Mouse (Mus musculus) kidney, embryonic 14.5 days (tissue): ENCODE measurements around the gene Akt1s1. TPM values are rescaled to one million over a fixed set of nuclear protein-coding genes. Genes with fewer than 3 reads are reported as not detected.

ENCODE experiments used
- ATAC-seq: fragments of 200-750 bp; cut with Nextera tagmentation; 2 replicates; pipeline ENCODE4 v1.8.0; 2017; ENCODE audit warnings: moderate number of reproducible peaks, mild to moderate bottlenecking, moderate TSS enrichment, moderate library complexity; ENCODE audit not compliant: low FRiP score, low TSS enrichment
- H3K27ac ChIP-seq: fragments of 300-500 bp; sonication (generic); 2 replicates; pipeline ENCODE4 v1.5.1; 2014; ENCODE audit warnings: low read depth, mild to moderate bottlenecking, low read length, moderate library complexity, mixed read lengths
- H3K27me3 ChIP-seq: fragments of 300-500 bp; sonication (generic); 2 replicates; pipeline ENCODE4 v1.6.1; 2014; ENCODE audit warnings: mild to moderate bottlenecking, low read length; ENCODE audit not compliant: control insufficient read depth, insufficient read depth
- H3K36me3 ChIP-seq: fragments of 300-500 bp; sonication (generic); 2 replicates; pipeline ENCODE4 v1.6.1; 2014; ENCODE audit warnings: low read length, mixed read lengths; ENCODE audit not compliant: control insufficient read depth, insufficient read depth
- H3K4me1 ChIP-seq: fragments of 300-500 bp; sonication (generic); 2 replicates; pipeline ENCODE4 v1.6.1; 2014; ENCODE audit warnings: low read length, mixed read lengths; ENCODE audit not compliant: control insufficient read depth, insufficient read depth
- H3K4me2 ChIP-seq: fragments of 300-500 bp; sonication (generic); replicated peaks from 2 replicates; pipeline ENCODE4 v1.6.1; 2014; ENCODE audit warnings: low read depth, mild to moderate bottlenecking, low read length
- H3K4me3 ChIP-seq: fragments of 300-500 bp; sonication (generic); 2 replicates; pipeline ENCODE4 v1.5.1; 2014; ENCODE audit warnings: mild to moderate bottlenecking, low read length
- H3K9ac ChIP-seq: fragments of 300-500 bp; sonication (generic); 2 replicates; pipeline ENCODE4 v1.6.1; 2014; ENCODE audit warnings: low read depth, mild to moderate bottlenecking, low read length, moderate library complexity
- H3K9me3 ChIP-seq: fragments of 300-500 bp; sonication (generic); 2 replicates; pipeline ENCODE4 v1.6.1; 2016; ENCODE audit warnings: low read length; ENCODE audit not compliant: control insufficient read depth
- WGBS: fragments of 180-500 bp; shearing (Covaris S2); extraction: QIAGEN DNeasy Blood & Tissue Kit; methylation state at CpG from one replicate; pipeline ENCODE4 v1.1.7; 2014; 5-methylcytosine and 5-hydroxymethylcytosine counted together
- polyA plus RNA-seq: library from polyadenylated mRNA; unstranded; fragments of >200 nt; fragmentation: Nextera tagmentation; extraction: Ambion mirVana; gene quantifications from 2 replicates; pipeline ENCODE4 v1.2.1, GENCODE M21; 2014

Gene Akt1s1
- 51.4 and 86.5 TPM in 2 replicates for polyA plus RNA-seq

- Histone ChIP-seq H3K27me3 (no peaks in the 10 kb centered on the region), H3K9me3 (no peaks in the 10 kb centered on the region), H3K4me1 (peaks cover 13% of the 10 kb centered on the region), H3K36me3 (peaks cover 47% of the 10 kb centered on the region), H3K9ac (peak within 1 kb of the TSS; percentile 80), H3K27ac (peak within 1 kb of the TSS; percentile 97), H3K4me3 (peak within 1 kb of the TSS; percentile 70), H3K4me2 (peak within 1 kb of the TSS; percentile 67)
- WGBS: under 1% methylated on average over 54 of the region's 54 CpGs
- ATAC-seq: peak; percentile 84
These were observed at the start of gene Akt1s1, which contains the start of gene Tbc1d17 for GRCm38 (mm10) chr7:44848561-44849415. Akt1s1 (plus strand) TSS chr7:44848991. Tbc1d17 (minus strand) TSS chr7:44849079.

- H3K9me3 ChIP-seq: no peaks in the 10 kb centered on the region
- H3K4me1 ChIP-seq: no peaks in the 10 kb centered on the region
- no peaks in the 10 kb centered on the region for H3K27me3 ChIP-seq
- WGBS: 81% methylated on average over 2 of the region's 2 CpGs
- H3K4me3 ChIP-seq: no peak overlapping the region
- no peak overlapping the region for H3K4me2 ChIP-seq
- no peak for ATAC-seq
- no peak overlapping the region for H3K27ac ChIP-seq
- peaks cover 6% of the 10 kb centered on the region; the same call in 1 of the 2 replicates for H3K36me3 ChIP-seq
- no peak overlapping the region for H3K9ac ChIP-seq
These were observed 39.9 kb upstream of the Akt1s1 start for GRCm38 (mm10) chr7:44808927-44809326.

- H3K9ac ChIP-seq: no peak overlapping the region
- no peaks in the 10 kb centered on the region for H3K27me3 ChIP-seq
- H3K4me3 ChIP-seq: no peak overlapping the region
- H3K4me2 ChIP-seq: no peak overlapping the region
- H3K4me1 ChIP-seq: no peaks in the 10 kb centered on the region
- ATAC-seq: no peak
- H3K9me3 ChIP-seq: no peaks in the 10 kb centered on the region
- 91% methylated on average over 3 of the region's 3 CpGs for WGBS
- H3K36me3 ChIP-seq: peaks cover 11% of the 10 kb centered on the region; the same call in 1 of the 2 replicates
- H3K27ac ChIP-seq: no peak overlapping the region
These were observed 39.3 kb upstream of the Akt1s1 start for GRCm38 (mm10) chr7:44809466-44809865.

DNA sequence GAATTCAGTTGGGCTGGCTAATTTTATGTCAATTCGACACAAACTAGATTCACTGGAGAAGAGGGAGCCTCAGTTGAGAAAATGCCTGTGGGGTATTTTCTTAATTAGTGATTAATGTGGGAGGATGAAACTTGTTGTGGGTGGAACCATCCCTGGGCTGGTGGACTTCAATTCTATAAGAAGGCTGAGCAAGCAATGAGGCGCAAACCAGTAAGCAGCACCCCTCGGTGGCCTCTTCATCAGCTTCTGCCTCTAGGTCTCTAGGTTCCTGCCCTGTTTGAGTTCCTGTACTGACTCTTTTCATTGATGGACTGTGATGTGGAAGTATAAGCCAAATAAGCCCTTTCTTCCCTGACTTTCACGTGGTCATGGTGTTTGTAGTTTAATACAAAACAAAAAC, 38.4 kb upstream of the Akt1s1 start:
- H3K27me3 ChIP-seq: no peaks in the 10 kb centered on the region
- 86% methylated on average over 4 of the region's 4 CpGs for WGBS
- peaks cover 11% of the 10 kb centered on the region; the same call in 1 of the 2 replicates for H3K36me3 ChIP-seq
- ATAC-seq: no peak
- H3K9me3 ChIP-seq: no peaks in the 10 kb centered on the region
- no peak overlapping the region for H3K9ac ChIP-seq
- H3K4me2 ChIP-seq: no peak overlapping the region
- no peak overlapping the region for H3K27ac ChIP-seq
- H3K4me3 ChIP-seq: no peak overlapping the region
- no peaks in the 10 kb centered on the region for H3K4me1 ChIP-seq

DNA sequence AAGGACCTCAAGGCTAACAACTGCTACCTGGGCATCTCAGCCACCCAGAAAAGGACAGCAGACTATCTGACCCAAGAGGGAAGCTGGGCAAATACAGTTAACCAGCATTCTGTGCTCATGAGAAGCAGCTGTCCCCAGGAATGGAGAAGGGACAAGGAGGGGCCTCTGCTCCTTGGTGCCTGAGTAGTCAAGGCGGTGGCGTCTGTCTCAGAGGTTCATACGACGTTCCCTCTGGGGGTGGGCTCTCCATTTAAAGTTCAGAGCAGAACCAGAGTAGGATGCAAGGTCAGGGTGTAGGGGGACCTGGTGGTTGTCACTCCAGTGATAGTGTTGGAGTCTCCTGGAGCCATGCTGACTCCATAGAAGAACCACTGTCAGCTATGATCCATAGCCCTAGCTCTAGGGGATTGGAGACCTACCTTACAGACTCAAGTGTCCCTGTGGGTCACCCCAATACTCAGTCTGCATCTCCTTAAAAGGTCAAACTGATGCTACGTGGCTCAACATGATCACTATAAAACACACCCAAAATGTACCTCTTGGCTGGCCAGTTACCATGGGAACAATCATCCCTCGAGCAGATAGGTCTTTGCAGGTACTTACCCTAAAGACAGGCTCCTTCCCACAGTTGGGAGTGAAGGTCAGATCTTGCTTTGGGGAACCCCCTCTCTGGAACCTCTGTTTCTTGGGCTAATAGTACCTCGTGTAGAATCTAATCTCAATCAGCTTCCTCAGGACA, 37.8 kb upstream of the Akt1s1 start:
- no peak for ATAC-seq
- H3K27me3 ChIP-seq: no peaks in the 10 kb centered on the region

GRCm38 (mm10) chr7:44812651-44813325, 36.0 kb upstream of the Akt1s1 start:
- Histone ChIP-seq H3K4me3 (no peak overlapping the region), H3K4me1 (peaks cover 4% of the 10 kb centered on the region; the same call in 1 of the 2 replicates), H3K27ac (no peak overlapping the region), H3K9ac (no peak overlapping the region), H3K9me3 (no peaks in the 10 kb centered on the region), H3K27me3 (no peaks in the 10 kb centered on the region), H3K36me3 (peaks cover 11% of the 10 kb centered on the region; the same call in 1 of the 2 replicates), H3K4me2 (no peak overlapping the region)
- 88% methylated on average over 20 of the region's 20 CpGs for WGBS
- no peak for ATAC-seq

More for the DNA sequence above, 37.8 kb upstream of the Akt1s1 start:
- WGBS: 91% methylated on average over 7 of the region's 7 CpGs
- Histone ChIP-seq H3K4me1 (no peaks in the 10 kb centered on the region), H3K4me2 (no peak overlapping the region), H3K9me3 (no peaks in the 10 kb centered on the region), H3K27ac (no peak overlapping the region), H3K4me3 (no peak overlapping the region), H3K36me3 (peaks cover 11% of the 10 kb centered on the region; the same call in 1 of the 2 replicates), H3K9ac (no peak overlapping the region)

GRCm38 (mm10) chr7:44813985-44814384, 34.8 kb upstream of the Akt1s1 start:
- Histone ChIP-seq H3K4me3 (no peak overlapping the region), H3K27me3 (no peaks in the 10 kb centered on the region), H3K9me3 (no peaks in the 10 kb centered on the region), H3K4me1 (peaks cover 16% of the 10 kb centered on the region), H3K9ac (no peak overlapping the region), H3K4me2 (no peak overlapping the region), H3K27ac (no peak overlapping the region), H3K36me3 (peaks cover 11% of the 10 kb centered on the region; the same call in 1 of the 2 replicates)
- ATAC-seq: no peak
- 87% methylated on average over 3 of the region's 3 CpGs for WGBS

DNA sequence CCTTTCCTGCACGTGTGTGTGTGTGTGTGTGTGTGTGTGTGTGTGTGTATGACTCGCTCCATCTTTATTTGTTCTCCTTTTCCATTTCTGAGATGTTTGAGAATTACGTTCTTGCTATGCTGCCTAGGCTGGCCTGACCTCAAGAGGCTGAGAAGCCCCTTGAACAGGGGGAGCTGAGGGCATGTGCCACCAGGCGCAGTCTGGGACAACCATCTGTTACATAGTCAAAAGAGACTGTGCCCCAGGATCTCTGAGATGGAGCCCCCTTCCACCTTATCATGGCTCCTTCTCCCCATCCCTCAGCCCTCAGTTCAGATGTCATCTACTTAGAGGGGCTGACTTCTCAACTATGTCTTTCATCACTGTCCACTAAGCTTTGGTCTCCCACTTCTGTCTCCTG, 34.4 kb upstream of the Akt1s1 start:
- WGBS: 92% methylated on average over 4 of the region's 4 CpGs
- H3K27ac ChIP-seq: no peak overlapping the region
- H3K9ac ChIP-seq: no peak overlapping the region
- peaks cover 11% of the 10 kb centered on the region; the same call in 1 of the 2 replicates for H3K36me3 ChIP-seq
- H3K9me3 ChIP-seq: no peaks in the 10 kb centered on the region
- H3K4me3 ChIP-seq: no peak overlapping the region
- peaks cover 20% of the 10 kb centered on the region for H3K4me1 ChIP-seq
- H3K27me3 ChIP-seq: no peaks in the 10 kb centered on the region
- H3K4me2 ChIP-seq: no peak overlapping the region
- no peak for ATAC-seq
